Mouse (Mus musculus) 3T3-L1 (cell line): ENCODE measurements around the gene Gyg.

Source experiments
- DNase-seq: peaks from one replicate; pipeline ENCODE4 v3.0.0-alpha.2; 2015; ENCODE audit warnings: low read depth, low spot score

The Gyg gene

GRCm38 (mm10) chr3:20154531-20155367 is at the start of gene Gyg:
Gene Gyg (minus strand): TSS chr3:20155317.
- peak; percentile 61 for DNase-seq

GRCm38 (mm10) chr3:20198869-20199268 is 43.8 kb upstream of the Gyg start:
- DNase-seq, result peak; percentile 77

- DNase-seq, result no peak
Observed at GRCm38 (mm10) chr3:20197878-20198277, 42.8 kb upstream of the Gyg start.

DNA sequence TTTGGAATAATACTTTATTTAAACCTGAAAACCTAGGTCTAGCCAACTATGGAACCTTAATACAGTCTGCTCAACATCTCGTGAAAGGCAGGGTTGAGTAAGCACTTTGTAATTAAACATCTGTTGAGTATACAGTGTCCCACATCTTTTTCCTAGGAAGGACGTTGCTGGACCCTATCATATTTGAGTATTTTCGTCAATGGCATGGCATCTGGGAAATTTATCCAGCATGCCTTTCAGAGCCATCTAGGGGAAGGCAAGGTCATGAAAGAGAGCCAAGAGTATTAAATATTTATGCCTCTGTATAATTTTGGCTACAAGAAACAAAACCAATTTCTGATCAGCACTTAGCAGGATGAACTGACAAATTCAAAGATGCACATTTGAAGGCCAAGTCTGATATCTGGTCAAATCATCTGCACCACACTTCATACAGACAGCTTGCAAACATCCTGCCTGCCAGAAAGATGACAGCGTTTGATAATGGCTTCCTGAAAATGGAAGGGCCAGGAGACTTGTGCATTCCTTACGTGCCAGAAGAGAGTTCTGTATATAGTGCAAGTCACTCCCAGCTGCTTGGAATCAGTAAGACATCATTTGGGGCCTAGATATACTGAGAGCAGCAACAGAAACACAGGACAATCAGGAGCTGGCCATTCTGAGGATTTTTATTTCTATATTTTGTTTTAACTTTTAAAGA is 34.0 kb upstream of the Gyg start:
- peak; percentile 43 for DNase-seq

DNA sequence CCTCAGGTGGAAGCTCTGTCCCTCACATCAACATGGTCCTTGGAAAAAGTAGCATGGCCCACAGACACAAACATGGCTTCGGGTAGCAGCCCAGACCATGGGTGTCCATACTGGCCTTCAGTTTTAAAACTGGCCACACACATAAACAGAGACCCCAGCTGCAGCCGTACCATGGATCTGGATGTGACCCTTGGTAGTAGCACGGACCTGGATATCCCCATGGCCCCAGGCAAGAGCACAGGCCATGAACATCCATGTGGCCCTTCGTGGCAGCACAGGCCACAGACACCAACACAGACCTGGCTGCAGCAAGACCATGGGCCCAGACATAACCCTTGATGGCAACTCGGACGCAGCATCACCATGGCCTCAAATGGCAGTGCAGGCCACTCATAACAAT is 17.3 kb upstream of the Gyg start:
- DNase-seq, result no peak

DNA sequence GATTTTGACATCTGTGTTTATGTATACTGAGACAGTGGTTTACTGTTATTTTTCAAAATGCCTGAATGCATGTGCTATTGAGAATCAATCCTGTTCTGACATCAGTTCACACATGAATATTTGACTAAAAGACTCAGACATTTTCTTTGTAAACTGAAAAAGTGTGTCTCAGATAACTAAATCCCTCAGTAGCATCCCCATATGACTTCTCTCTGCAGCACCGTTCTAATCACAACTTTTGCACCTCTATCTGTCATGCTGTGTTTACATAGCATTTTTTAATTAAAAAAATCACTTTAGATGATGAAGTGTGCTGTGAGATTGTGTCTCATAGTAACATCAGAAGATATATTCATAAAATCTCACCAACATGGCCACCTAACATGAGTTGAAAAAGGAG is 12.4 kb upstream of the Gyg start:
- no peak for DNase-seq

- no peak for DNase-seq
Observed at GRCm38 (mm10) chr3:20155476-20155875, 359 bp upstream of the Gyg start.

DNA sequence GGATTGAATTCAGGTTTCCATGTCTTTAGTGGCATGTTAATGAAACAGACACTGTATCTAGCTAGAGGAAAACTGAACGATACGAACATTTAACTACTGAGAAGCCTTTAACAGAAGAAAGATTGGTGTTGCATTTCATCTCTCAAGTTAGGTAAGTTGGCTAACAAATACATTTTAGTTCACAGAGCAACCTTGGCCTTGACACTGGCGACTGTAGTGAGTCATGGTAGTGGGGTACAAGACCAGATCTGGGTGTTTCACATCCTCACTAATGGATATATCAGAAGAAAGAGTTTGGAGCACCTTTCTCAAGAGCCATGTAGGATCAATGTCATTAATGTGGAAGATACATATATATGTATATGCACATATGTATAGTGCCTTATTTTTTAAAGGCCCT is 3.5 kb downstream of the Gyg start:
- no peak for DNase-seq

GRCm38 (mm10) chr3:20150511-20150910 is 4.6 kb downstream of the Gyg start:
- DNase-seq, result no peak

GRCm38 (mm10) chr3:20147647-20148046 is 7.5 kb downstream of the Gyg start:
- DNase-seq, result no peak

DNA sequence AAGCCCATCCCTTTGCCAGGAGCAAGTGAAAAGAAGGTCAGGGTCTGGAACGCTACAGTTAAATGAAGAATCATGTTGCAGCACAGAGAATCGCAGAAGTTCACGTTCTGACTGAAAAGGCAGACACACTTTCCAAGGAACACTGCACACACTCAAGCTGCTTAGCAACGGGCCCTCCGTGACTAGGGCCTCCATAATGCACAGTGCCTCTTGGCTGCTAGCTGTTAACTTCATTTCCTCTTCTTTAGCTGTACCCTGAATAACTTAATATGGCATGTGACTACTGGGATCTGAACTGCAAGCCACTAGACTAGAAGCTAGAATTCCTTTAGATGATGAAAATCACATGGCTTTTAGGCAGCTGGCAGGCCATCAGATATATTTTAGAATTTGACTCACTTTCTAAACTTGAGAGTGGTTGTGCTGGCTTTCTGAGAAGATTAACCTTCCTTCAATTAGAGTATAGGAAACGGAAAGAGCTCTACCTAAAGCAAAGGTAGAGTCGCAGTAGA is 8.2 kb downstream of the Gyg start:
- DNase-seq, result no peak

GRCm38 (mm10) chr3:20145696-20146113 is 9.4 kb downstream of the Gyg start:
- DNase-seq, result no peak

DNA sequence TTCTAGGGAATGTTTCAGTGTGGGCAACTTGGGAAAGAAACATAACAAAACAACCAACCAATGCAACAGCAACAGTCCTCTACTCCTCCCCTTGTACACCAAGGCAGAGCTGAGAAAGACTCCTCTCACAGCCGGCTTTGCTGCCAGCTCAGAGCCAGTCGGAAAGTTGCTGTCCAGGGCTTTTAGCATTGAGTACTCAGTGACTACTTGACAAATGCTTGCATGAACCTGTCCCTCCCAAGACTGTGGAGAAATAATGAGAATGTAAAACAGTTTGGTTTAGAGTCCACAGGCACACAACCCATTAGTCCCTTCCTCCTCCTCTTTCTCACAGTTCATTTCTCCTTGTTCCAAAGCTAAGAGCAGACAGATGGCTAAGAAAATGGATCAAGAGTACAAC is 10.7 kb downstream of the Gyg start:
- DNase-seq, result no peak

DNA sequence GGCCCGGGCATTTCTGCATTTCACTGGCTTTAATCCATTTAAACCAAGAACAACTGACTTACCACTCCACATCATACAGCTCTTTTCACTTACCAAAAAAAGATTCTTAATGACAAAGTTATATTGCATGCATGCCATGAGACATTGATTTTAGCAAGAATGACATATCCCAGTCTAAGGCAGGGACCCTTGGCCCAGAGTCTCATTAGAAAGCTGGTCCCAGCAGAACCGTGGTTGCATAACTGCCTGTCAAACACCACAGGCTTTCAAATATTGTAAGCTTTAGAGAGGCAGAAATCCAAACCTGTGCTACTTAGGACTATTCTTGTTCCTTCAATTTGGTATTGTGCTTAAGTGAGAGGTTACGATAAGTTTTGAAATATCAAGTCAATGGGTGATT is 11.4 kb downstream of the Gyg start:
- DNase-seq, result no peak

- no peak for DNase-seq
Observed at GRCm38 (mm10) chr3:20142576-20142975, 12.5 kb downstream of the Gyg start.

DNA sequence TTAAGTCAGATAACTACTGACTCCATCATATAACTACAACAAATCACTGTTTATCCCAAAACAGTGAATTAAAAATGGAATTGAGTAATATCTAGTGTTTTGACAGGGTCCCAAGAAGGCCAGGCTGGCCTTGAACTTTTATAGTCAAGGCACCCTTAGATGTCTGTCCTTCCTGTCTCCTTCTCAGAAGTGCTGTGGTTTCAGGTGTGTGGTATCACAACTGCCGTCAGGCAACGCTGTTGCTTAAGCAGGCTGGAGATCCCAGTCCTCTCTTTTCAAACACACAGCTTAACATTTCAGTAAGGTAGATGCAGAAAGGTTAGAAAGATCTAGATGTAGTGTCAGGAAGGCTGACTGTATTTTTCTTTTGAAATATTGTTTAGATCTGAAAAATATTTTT is 13.0 kb downstream of the Gyg start:
- DNase-seq, result no peak

DNA sequence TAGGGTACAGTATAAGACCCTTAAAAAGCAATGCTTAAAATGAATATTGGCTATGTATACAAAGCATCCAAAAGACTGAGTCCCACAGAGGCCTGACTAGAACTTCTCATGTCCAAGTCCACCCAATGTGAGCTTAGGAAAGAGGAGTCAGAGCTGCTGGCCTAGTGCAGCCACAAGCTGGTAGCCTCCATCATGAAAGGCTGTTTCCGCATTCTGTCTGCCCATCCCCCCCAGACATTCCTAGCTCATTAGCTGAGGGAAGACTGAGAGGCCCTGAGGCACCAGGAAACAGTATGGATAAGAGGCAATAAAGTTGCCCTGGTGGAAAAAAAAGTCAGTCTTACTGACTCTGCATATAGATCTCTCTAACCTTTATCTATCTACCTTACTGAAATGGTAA is 13.4 kb downstream of the Gyg start:
- no peak for DNase-seq

- DNase-seq, result no peak
Observed at GRCm38 (mm10) chr3:20141240-20141639, 13.9 kb downstream of the Gyg start.

DNA sequence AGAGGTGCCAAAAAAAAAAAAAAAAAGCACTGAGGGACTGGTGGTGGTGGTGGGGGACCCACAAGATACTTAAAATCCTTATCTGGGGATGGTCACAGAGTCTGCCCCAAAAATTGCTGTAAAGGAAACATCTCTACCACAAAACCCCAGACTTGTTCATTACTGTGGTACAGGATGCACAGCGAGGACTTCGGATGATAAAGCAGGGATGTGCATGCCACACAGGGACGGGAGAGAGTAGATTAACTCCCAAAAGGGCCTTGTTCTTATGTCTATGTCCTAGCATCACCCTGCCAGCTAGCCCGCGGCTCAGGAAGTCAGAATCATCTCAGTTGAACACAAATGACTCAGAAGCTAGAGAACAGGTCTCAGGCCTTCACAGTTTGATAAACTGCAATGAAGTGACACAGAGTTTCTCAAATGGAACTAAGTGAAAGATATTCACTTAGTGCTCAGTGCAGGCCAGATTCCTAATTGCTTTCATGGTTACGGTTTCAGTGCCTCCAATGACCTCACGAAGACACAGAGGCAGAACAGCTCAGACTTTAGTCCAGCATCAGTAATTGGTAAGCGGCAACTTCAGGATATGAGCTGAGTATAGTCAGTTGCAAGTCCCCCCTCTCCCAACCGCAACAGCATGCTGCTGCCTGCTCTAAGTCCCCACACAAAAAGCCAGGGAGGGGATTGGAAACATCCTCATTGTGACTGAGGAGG is 18.1 kb downstream of the Gyg start:
- no peak for DNase-seq

- no peak for DNase-seq
Observed at GRCm38 (mm10) chr3:20134545-20134944, 20.6 kb downstream of the Gyg start.

DNA sequence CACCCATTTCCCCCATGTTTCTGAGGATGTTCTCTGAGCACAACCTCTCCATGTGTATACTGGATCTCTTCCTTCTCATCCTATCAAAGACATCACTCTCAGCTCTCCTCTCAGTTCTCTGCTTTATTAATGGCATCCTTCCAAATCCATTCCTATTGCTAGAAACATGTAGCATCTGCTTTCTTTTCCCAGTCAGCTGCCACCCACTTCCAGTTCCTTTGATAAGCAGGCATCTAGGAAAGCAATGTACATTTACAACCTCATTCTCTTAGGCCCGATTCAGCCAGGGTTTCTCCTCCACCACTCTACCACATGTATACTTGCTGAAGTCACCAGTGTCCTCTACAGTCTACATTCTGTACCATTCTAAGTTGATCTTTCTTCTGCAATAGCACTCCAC is 21.4 kb downstream of the Gyg start:
- no peak for DNase-seq

GRCm38 (mm10) chr3:20132731-20133130 is 22.4 kb downstream of the Gyg start:
- DNase-seq, result peak; percentile 71
